Mouse (Mus musculus) testis, adult 2 months (tissue): Measurements from ENCODE around the gene Thumpd2. TPM values are rescaled to one million over a fixed set of nuclear protein-coding genes. Genes with fewer than 3 reads are reported as not detected.

ENCODE experiments used
- H3K27ac ChIP-seq: fragments of 200-500 bp; 2 replicates; pipeline ENCODE4 v1.5.1; 2012; ENCODE audit warnings: low read depth, low read length; ENCODE audit not compliant: control insufficient read depth, insufficient read depth
- H3K27me3 ChIP-seq: fragments of 200-500 bp; 2 replicates; pipeline ENCODE4 v1.6.1; 2012; ENCODE audit warnings: mild to moderate bottlenecking, low read length, moderate library complexity; ENCODE audit not compliant: control insufficient read depth, insufficient read depth
- H3K36me3 ChIP-seq: fragments of 200-500 bp; 2 replicates; pipeline ENCODE4 v1.6.1; 2012; ENCODE audit warnings: mild to moderate bottlenecking, low read length; ENCODE audit not compliant: control insufficient read depth, insufficient read depth
- H3K4me1 ChIP-seq: fragments of 200-500 bp; 2 replicates; pipeline ENCODE4 v1.6.1; 2012; ENCODE audit warnings: low read length; ENCODE audit not compliant: control insufficient read depth, insufficient read depth
- H3K4me3 ChIP-seq: fragments of 200-500 bp; 2 replicates; pipeline ENCODE4 v1.5.1; 2012; ENCODE audit warnings: low read depth, mild to moderate bottlenecking, low read length, moderate library complexity, mixed read lengths; ENCODE audit not compliant: control insufficient read depth
- CTCF ChIP-seq: fragments of 200-500 bp; IDR thresholded peaks from 2 replicates; pipeline ENCODE4 v1.5.1; 2012; ENCODE audit warnings: low read depth, mild to moderate bottlenecking, inconsistent platforms, low read length, moderate library complexity; ENCODE audit not compliant: control insufficient read depth, insufficient read depth, insufficient replicate concordance
- POLR2A ChIP-seq: fragments of 200-500 bp; IDR thresholded peaks from 2 replicates; pipeline ENCODE4 v1.6.1; 2012; ENCODE audit warnings: low read depth, mild to moderate bottlenecking, inconsistent platforms, low read length, moderate library complexity; ENCODE audit not compliant: control insufficient read depth
- polyA plus RNA-seq: library from polyadenylated mRNA; depleted of rRNA; stranded (reverse); fragments of >200 nt; gene quantifications from 2 replicates; pipeline ENCODE4 v1.2.3, GENCODE M21; 2012

Gene Thumpd2
- polyA plus RNA-seq, 1 experiment: 0.67 TPM

DNA sequence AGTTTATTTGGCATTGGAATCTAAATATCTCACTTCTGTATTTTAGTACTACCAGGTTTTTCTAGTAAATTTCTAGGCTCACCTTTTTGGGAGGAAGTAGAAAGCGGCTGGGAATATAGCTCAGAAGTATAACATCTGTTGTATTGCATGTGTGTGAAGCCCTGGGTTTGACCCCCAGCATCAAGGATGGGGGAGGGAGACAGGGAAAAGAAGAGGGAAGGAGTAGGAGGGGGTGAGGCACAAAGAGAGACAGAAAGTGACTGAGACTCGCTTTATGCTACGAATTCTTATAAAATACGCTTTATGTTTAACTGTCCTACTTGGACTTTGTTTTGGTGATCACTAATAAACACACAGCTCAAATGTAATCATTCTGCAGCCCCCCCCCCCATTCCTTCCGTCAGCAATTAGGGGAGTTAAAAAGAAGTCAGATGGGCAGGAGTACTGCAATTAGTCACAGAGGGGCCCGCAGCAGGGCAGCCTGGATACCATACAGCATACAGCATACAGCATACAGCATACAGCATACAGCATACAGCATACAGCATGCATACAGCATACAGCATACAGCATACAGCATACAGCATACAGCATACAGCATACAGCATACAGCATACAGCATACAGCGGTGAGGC, 16.8 kb downstream of the Thumpd2 start:
- Histone ChIP-seq H3K27me3 (no peaks in the 10 kb centered on the region), H3K4me3 (no peak overlapping the region), H3K4me1 (no peaks in the 10 kb centered on the region), H3K36me3 (no peaks in the 10 kb centered on the region), H3K27ac (no peak overlapping the region)
- no peak for TF ChIP-seq CTCF
- no peak for TF ChIP-seq POLR2A

DNA sequence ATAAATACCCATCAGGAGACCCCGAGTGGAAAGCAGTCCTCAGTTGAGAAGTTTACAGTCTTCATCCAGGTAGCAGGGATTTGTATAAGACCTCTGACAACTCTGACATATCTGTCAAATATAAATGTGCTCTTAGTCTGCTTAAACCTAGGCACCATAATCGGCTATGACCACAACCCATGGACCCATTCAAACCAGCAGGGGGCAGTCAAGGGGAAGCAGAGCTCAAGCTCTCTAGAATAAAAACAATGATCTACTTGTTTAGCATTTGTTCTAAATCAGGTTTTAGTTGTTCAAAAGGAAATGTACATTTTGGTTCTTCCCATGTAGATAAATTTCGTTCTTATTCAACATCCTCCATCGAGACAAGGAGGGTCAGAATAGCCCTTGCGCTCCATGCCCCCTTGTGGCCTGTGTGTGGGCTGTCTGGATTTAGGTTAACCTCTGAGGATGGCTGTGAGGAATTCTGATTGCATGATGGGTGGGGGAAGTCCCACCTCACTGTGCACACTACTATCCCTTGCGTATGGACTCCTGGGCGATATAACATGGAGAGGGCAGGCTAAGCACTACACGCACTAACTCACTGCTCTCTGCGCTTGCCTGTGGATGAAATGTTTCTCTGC, 19.2 kb downstream of the Thumpd2 start:
- Histone ChIP-seq H3K4me3 (no peak overlapping the region), H3K4me1 (no peaks in the 10 kb centered on the region), H3K27ac (no peak overlapping the region), H3K36me3 (no peaks in the 10 kb centered on the region), H3K27me3 (no peaks in the 10 kb centered on the region)
- no peak for TF ChIP-seq POLR2A
- TF ChIP-seq CTCF: peak; percentile 3; the same call in 1 of the 2 replicates

DNA sequence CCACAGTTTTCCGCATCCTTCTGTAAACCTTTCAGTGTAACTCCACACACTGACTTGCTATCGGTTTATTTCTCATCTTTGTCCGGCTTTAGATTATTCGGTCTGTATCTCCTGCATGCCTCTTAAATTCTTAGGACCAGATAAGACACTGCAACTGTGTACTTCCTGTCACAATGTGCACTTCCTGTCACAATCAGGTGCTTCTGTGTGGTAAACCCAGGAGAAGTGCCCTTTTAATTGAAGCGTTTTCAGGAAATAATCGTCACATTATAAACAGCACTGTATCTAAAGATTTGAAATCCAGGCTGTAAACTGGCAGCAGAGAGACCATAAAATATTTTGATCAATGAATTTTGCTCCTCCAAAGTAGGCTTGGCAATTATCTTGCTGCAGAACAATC, 19.8 kb downstream of the Thumpd2 start:
- no peaks in the 10 kb centered on the region for H3K36me3 ChIP-seq
- no peaks in the 10 kb centered on the region for H3K4me1 ChIP-seq
- H3K4me3 ChIP-seq: no peak overlapping the region

DNA sequence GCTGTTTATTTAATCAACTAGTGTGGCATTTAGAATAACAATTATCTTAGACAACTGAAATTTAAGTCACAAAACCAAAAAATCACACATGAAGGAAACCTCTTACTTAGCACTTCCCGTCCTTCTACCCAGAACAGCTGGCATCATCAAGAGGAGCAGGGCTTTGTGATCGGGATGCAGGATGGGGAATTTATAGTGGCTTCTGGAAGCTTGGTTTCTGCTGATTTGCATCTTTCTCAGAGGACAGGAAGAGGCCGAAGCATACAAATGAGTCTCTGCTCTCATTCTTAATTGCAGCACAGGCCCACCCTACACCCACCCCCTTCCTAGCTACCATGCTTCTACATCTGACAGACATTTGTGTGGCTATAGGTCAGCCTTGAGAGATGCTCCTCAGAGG, 20.5 kb downstream of the Thumpd2 start:
- H3K27me3 ChIP-seq: no peaks in the 10 kb centered on the region
- H3K27ac ChIP-seq: no peak overlapping the region
- H3K36me3 ChIP-seq: no peaks in the 10 kb centered on the region
- H3K4me3 ChIP-seq: no peak overlapping the region
- TF ChIP-seq POLR2A (no peak), CTCF (no peak)
- H3K4me1 ChIP-seq: no peaks in the 10 kb centered on the region

More for the DNA sequence above, 19.8 kb downstream of the Thumpd2 start:
- no peak overlapping the region for H3K27ac ChIP-seq
- TF ChIP-seq POLR2A (no peak), CTCF (no peak)
- no peaks in the 10 kb centered on the region for H3K27me3 ChIP-seq

GRCm38 (mm10) chr17:81041662-81042061, 23.2 kb downstream of the Thumpd2 start:
- no peaks in the 10 kb centered on the region for H3K4me1 ChIP-seq
- TF ChIP-seq POLR2A: no peak
- no peak for TF ChIP-seq CTCF
- no peak overlapping the region for H3K4me3 ChIP-seq
- H3K27ac ChIP-seq: no peak overlapping the region
- H3K27me3 ChIP-seq: no peaks in the 10 kb centered on the region
- H3K36me3 ChIP-seq: no peaks in the 10 kb centered on the region

- TF ChIP-seq CTCF (no peak), POLR2A (no peak)
- Histone ChIP-seq H3K4me1 (no peaks in the 10 kb centered on the region), H3K4me3 (no peak overlapping the region), H3K36me3 (no peaks in the 10 kb centered on the region), H3K27me3 (no peaks in the 10 kb centered on the region), H3K27ac (no peak overlapping the region)
These were observed 26.0 kb downstream of the Thumpd2 start for GRCm38 (mm10) chr17:81038707-81039408.

GRCm38 (mm10) chr17:81035354-81035753, 29.5 kb downstream of the Thumpd2 start:
- H3K36me3 ChIP-seq: no peaks in the 10 kb centered on the region
- H3K27me3 ChIP-seq: no peaks in the 10 kb centered on the region
- TF ChIP-seq CTCF (no peak), POLR2A (no peak)
- H3K27ac ChIP-seq: no peak overlapping the region
- H3K4me1 ChIP-seq: no peaks in the 10 kb centered on the region
- H3K4me3 ChIP-seq: no peak overlapping the region

DNA sequence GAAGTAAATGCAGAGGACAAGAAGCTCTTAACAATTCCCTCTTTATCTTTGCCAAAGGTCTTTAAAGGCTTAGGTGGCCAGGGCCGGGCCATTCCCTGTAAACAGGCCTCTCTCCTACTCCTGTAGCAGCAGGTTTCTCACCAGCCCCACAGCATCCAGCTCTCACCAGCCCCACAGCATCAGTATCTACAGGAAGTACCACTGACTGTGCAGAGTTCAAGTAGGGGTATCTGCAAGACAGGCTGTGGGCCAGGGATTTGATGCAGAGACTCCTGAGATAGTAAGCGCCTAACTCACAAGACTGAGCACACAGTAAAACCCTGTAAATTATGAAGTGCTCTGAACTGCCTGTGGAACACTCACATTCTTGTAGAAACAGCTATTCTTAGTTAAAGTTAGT, 31.9 kb downstream of the Thumpd2 start:
- no peak for TF ChIP-seq POLR2A
- no peak for TF ChIP-seq CTCF
- no peak overlapping the region for H3K4me3 ChIP-seq
- H3K4me1 ChIP-seq: no peaks in the 10 kb centered on the region
- H3K27ac ChIP-seq: no peak overlapping the region
- no peaks in the 10 kb centered on the region for H3K27me3 ChIP-seq
- H3K36me3 ChIP-seq: no peaks in the 10 kb centered on the region
